In genomic region chr6:12247975-12248374, GRCm38 (mm10) we compare ENCODE assay signal across 23 mouse cellular contexts.
DNase-seq lines count a peak whose midpoint lies in the region; ATAC-seq lines count a peak whose summit lies in the region.
"Had no signal": no experiment of that assay in that cellular context is flagged by ENCODE, and none has a peak within 500 bp of the region (broad histone marks: within the 10 kb centered on the region; RNA-seq: fewer than 3 reads in every experiment).

No protein-coding gene starts in this region.

- H3K36me3 ChIP-seq in forebrain, embryonic 14.5 days (ENCODE audit: control insufficient read depth, insufficient read depth, low read length), result no peaks in the 10 kb centered on the region
- no peaks in the 10 kb centered on the region for H3K36me3 ChIP-seq in forebrain, embryonic 10.5 days (replicated peaks)
- H3K36me3 ChIP-seq in neural tube, embryonic 15.5 days, result no peaks in the 10 kb centered on the region
- no peaks in the 10 kb centered on the region for H3K36me3 ChIP-seq in heart, embryonic 11.5 days (ENCODE audit: control insufficient read depth, insufficient read depth, low read length)
- H3K36me3 ChIP-seq: hindbrain, embryonic 13.5 days; limb, embryonic 15.5 days; midbrain, embryonic 12.5 days; neural tube, embryonic 13.5 days had no signal

- no peak overlapping the region for H3K4me3 ChIP-seq in forebrain, embryonic 14.5 days (ENCODE audit: low read depth, low read length)
- no peak overlapping the region for H3K4me3 ChIP-seq in forebrain, embryonic 10.5 days
- H3K4me3 ChIP-seq in neural tube, embryonic 15.5 days (replicated peaks), result no peak overlapping the region
- no peak overlapping the region for H3K4me3 ChIP-seq in heart, embryonic 11.5 days (ENCODE audit: low read depth, low read length)
- H3K4me3 ChIP-seq: heart, adult 2 months; hindbrain, embryonic 13.5 days; left cerebral cortex, adult 2 months; limb, embryonic 15.5 days; midbrain, embryonic 12.5 days; neural tube, embryonic 13.5 days had no signal

- H3K9ac ChIP-seq in forebrain, embryonic 14.5 days (ENCODE audit: low read length), result no peak overlapping the region
- no peak overlapping the region for H3K9ac ChIP-seq in neural tube, embryonic 15.5 days (replicated peaks)
- H3K9ac ChIP-seq in heart, embryonic 11.5 days (ENCODE audit: low read depth, low read length), result no peak overlapping the region
- H3K9ac ChIP-seq: hindbrain, embryonic 13.5 days; limb, embryonic 15.5 days; liver, embryonic 14.5 days; lung, embryonic 14.5 days; midbrain, embryonic 12.5 days; neural tube, embryonic 13.5 days had no signal

- peak; percentile 60; the same call in 1 of the 2 replicates for ATAC-seq in forebrain, embryonic 14.5 days
- 0 out of 2 replicates have a peak, but pooled peaks have one; percentile 8 for ATAC-seq in neural tube, embryonic 15.5 days (ENCODE audit: low FRiP score)
- no peak for ATAC-seq in heart, embryonic 11.5 days (replicated peaks; ENCODE audit: insufficient number of reproducible peaks, low FRiP score, low TSS enrichment)
- ATAC-seq: inflammation-experienced regulatory T-cells, adult 6 months had no signal

- no peaks in the 10 kb centered on the region for H3K9me3 ChIP-seq in forebrain, embryonic 14.5 days (replicated peaks; ENCODE audit: control insufficient read depth, low read length)
- no peaks in the 10 kb centered on the region for H3K9me3 ChIP-seq in forebrain, embryonic 10.5 days
- H3K9me3 ChIP-seq in neural tube, embryonic 15.5 days (replicated peaks), result no peaks in the 10 kb centered on the region
- no peaks in the 10 kb centered on the region for H3K9me3 ChIP-seq in heart, embryonic 11.5 days (replicated peaks; ENCODE audit: control insufficient read depth, low read length)
- H3K9me3 ChIP-seq: limb, embryonic 15.5 days; midbrain, embryonic 12.5 days; neural tube, embryonic 13.5 days had no signal

- H3K4me1 ChIP-seq in forebrain, embryonic 14.5 days (ENCODE audit: control insufficient read depth, insufficient read depth, low read length), result no peaks in the 10 kb centered on the region; the same call in 1 of the 2 replicates
- H3K4me1 ChIP-seq in forebrain, embryonic 10.5 days, result no peaks in the 10 kb centered on the region
- H3K4me1 ChIP-seq in neural tube, embryonic 15.5 days, result no peaks in the 10 kb centered on the region
- no peaks in the 10 kb centered on the region for H3K4me1 ChIP-seq in heart, embryonic 11.5 days (ENCODE audit: control insufficient read depth, insufficient read depth, low read length)
- H3K4me1 ChIP-seq: hindbrain, embryonic 13.5 days; midbrain, embryonic 12.5 days; neural tube, embryonic 13.5 days had no signal

- no peak overlapping the region for H3K4me2 ChIP-seq in forebrain, embryonic 14.5 days (ENCODE audit: low read length)
- H3K4me2 ChIP-seq in neural tube, embryonic 15.5 days, result no peak overlapping the region
- H3K4me2 ChIP-seq in heart, embryonic 11.5 days, result no peak overlapping the region
- H3K4me2 ChIP-seq: hindbrain, embryonic 13.5 days; limb, embryonic 15.5 days; lung, embryonic 14.5 days; midbrain, embryonic 12.5 days; neural tube, embryonic 13.5 days had no signal

- peak; percentile 57 for DNase-seq in forebrain, embryonic 14.5 days (ENCODE audit: low spot score)
- no peak for DNase-seq in forebrain, embryonic 10.5 days (ENCODE audit: extremely low spot score, low spot score)
- no peak for DNase-seq in neural tube, embryonic 10.5 days (ENCODE audit: extremely low spot score, low spot score)
- peak; percentile 4 to 31 for DNase-seq in cerebellum, postnatal 14 days
- no peak for DNase-seq in kidney, adult 11 months
- DNase-seq: adrenal gland, adult 2 months; gastrocnemius, postnatal 10 days; kidney, adult 2 months; left cerebral cortex, postnatal 4 days; lung, embryonic 14.5 days; right cerebral cortex, postnatal 4 days; thymus, postnatal 14 days had no signal

- no peak overlapping the region for H3K27ac ChIP-seq in forebrain, embryonic 14.5 days (ENCODE audit: low read depth, low read length)
- H3K27ac ChIP-seq in forebrain, embryonic 10.5 days, result no peak overlapping the region
- no peak overlapping the region for H3K27ac ChIP-seq in neural tube, embryonic 15.5 days (replicated peaks)
- no peak overlapping the region for H3K27ac ChIP-seq in heart, embryonic 11.5 days (ENCODE audit: low read depth, low read length)
- H3K27ac ChIP-seq: heart, adult 2 months; hindbrain, embryonic 13.5 days; kidney, postnatal 0 days; left cerebral cortex, adult 2 months; limb, embryonic 15.5 days; liver, embryonic 14.5 days; midbrain, embryonic 12.5 days; neural tube, embryonic 13.5 days had no signal

- H3K27me3 ChIP-seq in forebrain, embryonic 14.5 days (replicated peaks; ENCODE audit: control insufficient read depth, insufficient read depth, low read length), result no peaks in the 10 kb centered on the region
- H3K27me3 ChIP-seq in forebrain, embryonic 10.5 days (ENCODE audit: poor library complexity, severe bottlenecking), result no peaks in the 10 kb centered on the region
- H3K27me3 ChIP-seq in neural tube, embryonic 15.5 days (replicated peaks), result no peaks in the 10 kb centered on the region
- no peaks in the 10 kb centered on the region for H3K27me3 ChIP-seq in heart, embryonic 11.5 days (ENCODE audit: control insufficient read depth, insufficient read depth, low read length)
- H3K27me3 ChIP-seq: hindbrain, embryonic 13.5 days; limb, embryonic 15.5 days; midbrain, embryonic 12.5 days; neural tube, embryonic 13.5 days had no signal

Comparison
In these comparisons a context has a peak if more than half of its experiments do, and no peak if none do; other contexts are left out.
1. DNase-seq: peak in forebrain, embryonic 14.5 days (single experiment) and cerebellum, postnatal 14 days (2 of 2); none in forebrain, embryonic 10.5 days (single experiment), neural tube, embryonic 10.5 days (single experiment) and kidney, adult 11 months (single experiment).